8 mouse cellular contexts compared by ENCODE assay signal in genomic region chr6:84640324-84641061, GRCm38 (mm10). TPM values are rescaled to one million over a fixed set of nuclear protein-coding genes. Genes with fewer than 3 reads are reported as not detected.
DNase-seq lines count a peak whose midpoint lies in the region; ATAC-seq lines count a peak whose summit lies in the region.

No protein-coding gene starts in this region.

- H3K36me3 ChIP-seq in neural tube, embryonic 15.5 days: no peaks in the 10 kb centered on the region
- no peaks in the 10 kb centered on the region for H3K36me3 ChIP-seq in heart, embryonic 13.5 days
- H3K36me3 ChIP-seq in midbrain, embryonic 13.5 days: no peaks in the 10 kb centered on the region

- H3K9ac ChIP-seq in neural tube, embryonic 15.5 days (replicated peaks): no peak overlapping the region
- H3K9ac ChIP-seq in heart, embryonic 13.5 days: 0 out of 2 replicates have a peak overlapping the region, but pooled peaks have one; percentile 5
- H3K9ac ChIP-seq in midbrain, embryonic 13.5 days (replicated peaks): no peak overlapping the region

- no peaks in the 10 kb centered on the region for H3K9me3 ChIP-seq in neural tube, embryonic 15.5 days (replicated peaks)
- no peaks in the 10 kb centered on the region for H3K9me3 ChIP-seq in heart, embryonic 13.5 days
- H3K9me3 ChIP-seq in midbrain, embryonic 13.5 days: no peaks in the 10 kb centered on the region

- 39% methylated on average over 9 of the region's 9 CpGs for WGBS in neural tube, embryonic 15.5 days
- WGBS in heart, embryonic 13.5 days: 25% methylated on average over 9 of the region's 9 CpGs
- 86% methylated on average over 9 of the region's 9 CpGs for whole genome bisulfite sequencing in midbrain, embryonic 13.5 days

- peaks cover 7% of the 10 kb centered on the region; the same call in 1 of the 2 replicates for H3K4me1 ChIP-seq in neural tube, embryonic 15.5 days
- H3K4me1 ChIP-seq in heart, embryonic 13.5 days: peaks cover 40% of the 10 kb centered on the region
- H3K4me1 ChIP-seq in midbrain, embryonic 13.5 days (replicated peaks): no peaks in the 10 kb centered on the region

- ATAC-seq in neural tube, embryonic 15.5 days (ENCODE audit: low FRiP score): no peak
- no peak; the same call in 1 of the 2 replicates for ATAC-seq in heart, embryonic 13.5 days (ENCODE audit: extremely low read depth, insufficient number of reproducible peaks, low FRiP score, low TSS enrichment)
- ATAC-seq in midbrain, embryonic 13.5 days: no peak
- ATAC-seq in cerebellum, adult (ENCODE audit: insufficient number of reproducible peaks, low FRiP score, low TSS enrichment): no peak

- no peak overlapping the region for H3K4me3 ChIP-seq in neural tube, embryonic 15.5 days (replicated peaks)
- H3K4me3 ChIP-seq in heart, embryonic 13.5 days: no peak overlapping the region
- H3K4me3 ChIP-seq in midbrain, embryonic 13.5 days (replicated peaks): no peak overlapping the region

- peak; percentile 53 for DNase-seq in neural tube, embryonic 10.5 days (ENCODE audit: extremely low spot score, low spot score)
- peak; percentile 77 to 83 for DNase-seq in kidney, postnatal 4 days
- peak; percentile 43 for DNase-seq in mesoderm, embryonic 11.5 days (ENCODE audit: low read depth, low spot score)
- no peak for DNase-seq in thymus, postnatal 0 days (ENCODE audit: low spot score)

- H3K4me2 ChIP-seq in neural tube, embryonic 15.5 days: no peak overlapping the region
- peak overlapping the region; percentile 31 for H3K4me2 ChIP-seq in heart, embryonic 13.5 days
- H3K4me2 ChIP-seq in midbrain, embryonic 13.5 days (replicated peaks): no peak overlapping the region

- H3K27me3 ChIP-seq in neural tube, embryonic 15.5 days (replicated peaks): no peaks in the 10 kb centered on the region
- H3K27me3 ChIP-seq in heart, embryonic 13.5 days (replicated peaks): no peaks in the 10 kb centered on the region
- H3K27me3 ChIP-seq in midbrain, embryonic 13.5 days: no peaks in the 10 kb centered on the region

- H3K27ac ChIP-seq in neural tube, embryonic 15.5 days (replicated peaks): no peak overlapping the region
- H3K27ac ChIP-seq in heart, embryonic 13.5 days (replicated peaks): peak overlapping the region; percentile 68
- no peak overlapping the region for H3K27ac ChIP-seq in midbrain, embryonic 13.5 days

RNA-seq across cellular contexts. Expression of gene Cyp26b1, which starts 46.8 kb away (rescaled TPM):
- polyA plus RNA-seq in neural tube, embryonic 15.5 days (2015; fragmentation: Nextera tagmentation; extraction: Ambion mirVana): 10.2 and 11.6 TPM in 2 replicates
- polyA plus RNA-seq in heart, embryonic 13.5 days (2015; fragmentation: Nextera tagmentation; extraction: Ambion mirVana): 1.4 and 1.9 TPM in 2 replicates
- 12.6 and 14.7 TPM in 2 replicates for polyA plus RNA-seq in midbrain, embryonic 13.5 days (2015; fragmentation: Nextera tagmentation; extraction: Ambion mirVana)
- polyA plus RNA-seq in thymus, postnatal 0 days (2015; fragmentation: Nextera tagmentation; extraction: Ambion mirVana): 3.0 and 3.4 TPM in 2 replicates
